Mouse (Mus musculus) layer of hippocampus, postnatal 10 days (tissue): ENCODE data around the gene Hmgcs2. TPM values are rescaled to one million over a fixed set of nuclear protein-coding genes. Genes with fewer than 3 reads are reported as not detected.
A peak's percentile ranks its signal among the peaks of the same experiment; 100 is the strongest.

Experiments
- DNase-seq, 2 experiments: peaks; one replicate each; pipeline ENCODE4 v3.0.0; 2021; ENCODE audit warnings: low spot score in 2 of 2
- total RNA-seq, 2 experiments: library from RNA; stranded (reverse); gene quantifications; 2 replicates each; pipeline ENCODE4 v1.2.3; 2021

The Hmgcs2 gene
- total RNA-seq, 2 experiments from 2014 or later, result 11.5 to 13.6 TPM

DNA sequence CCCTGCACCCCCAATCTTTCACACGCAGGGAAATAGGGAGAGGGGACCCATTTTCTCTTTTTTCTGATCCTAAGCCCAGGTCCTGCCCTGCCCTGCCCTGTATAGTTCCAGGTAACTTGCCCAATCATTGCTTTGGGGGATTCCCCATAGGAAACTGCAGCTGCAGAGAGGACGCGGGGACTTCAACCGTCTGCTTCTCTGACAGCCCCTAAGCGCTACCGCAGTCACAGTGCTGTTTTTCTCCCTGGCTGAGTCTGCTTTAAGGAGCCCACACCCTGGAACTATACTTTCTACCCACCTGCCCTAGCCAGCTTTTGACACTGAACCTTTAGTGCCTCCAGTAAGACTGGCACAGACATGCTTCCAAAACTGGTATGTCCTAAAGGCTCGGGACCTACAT lies 55.7 kb downstream of the Hmgcs2 start:
- DNase-seq, result no peak

GRCm38 (mm10) chr3:98336661-98337654 lies 56.7 kb downstream of the Hmgcs2 start:
- DNase-seq, result no peak

DNA sequence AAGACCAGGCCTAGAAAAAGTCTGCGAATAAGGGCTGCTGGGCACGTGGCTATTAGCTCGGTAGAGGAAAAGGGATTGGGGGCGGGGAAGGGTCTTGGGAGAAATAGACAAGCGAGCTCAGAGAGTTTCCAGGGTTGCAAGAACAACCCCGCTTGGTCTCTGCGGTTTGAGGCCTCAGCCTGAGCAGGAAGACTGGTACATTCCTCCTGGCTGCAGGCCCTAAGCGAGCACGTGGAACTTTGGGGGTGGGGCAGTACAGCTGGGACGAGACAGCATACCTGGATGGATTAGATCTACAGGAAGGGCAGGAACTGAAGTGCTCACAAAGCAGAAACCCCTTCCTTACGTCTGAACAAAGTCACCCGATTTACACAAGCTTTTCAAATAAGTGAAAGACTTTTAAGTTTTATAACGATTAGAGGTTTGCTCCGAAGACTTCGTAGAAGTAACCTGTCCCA lies 58.4 kb downstream of the Hmgcs2 start:
- peak; percentile 34 to 55 for DNase-seq

DNA sequence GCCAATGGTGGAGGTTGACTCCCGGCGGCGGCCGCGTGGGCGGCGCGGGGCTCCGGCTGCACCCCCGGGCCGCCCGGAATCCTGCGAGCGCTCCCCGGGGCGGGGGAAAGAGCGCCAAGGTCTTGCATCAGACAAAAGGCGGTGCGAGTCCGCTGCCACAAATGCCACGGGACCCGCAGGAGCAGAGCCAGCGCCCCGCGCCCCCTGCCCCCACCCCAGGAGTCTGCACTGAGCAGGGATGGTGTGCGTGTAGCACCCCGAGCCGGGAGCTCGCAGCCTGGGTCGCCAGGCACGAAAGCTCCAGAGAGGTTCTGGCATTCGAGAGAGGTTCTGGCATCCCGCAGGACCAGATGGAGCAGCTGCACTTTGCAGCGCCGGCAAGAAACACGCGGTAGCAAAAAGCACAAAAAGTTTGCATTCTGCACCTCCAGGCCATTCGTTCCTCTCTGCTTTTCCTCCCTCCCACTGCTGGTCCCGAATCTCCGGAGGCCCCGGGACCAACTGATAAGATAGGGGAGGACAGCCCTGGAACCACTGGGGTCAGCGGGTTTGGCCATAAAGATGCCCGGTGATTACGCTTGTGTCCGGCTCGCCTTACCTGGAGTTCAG lies 59.0 kb downstream of the Hmgcs2 start:
- peak; percentile 48 to 66 for DNase-seq

GRCm38 (mm10) chr3:98339706-98340109 lies 59.5 kb downstream of the Hmgcs2 start, which contains the start of gene Phgdh:
Phgdh (minus strand) TSS chr3:98339990.
- peak; percentile 61 to 68 for DNase-seq

DNA sequence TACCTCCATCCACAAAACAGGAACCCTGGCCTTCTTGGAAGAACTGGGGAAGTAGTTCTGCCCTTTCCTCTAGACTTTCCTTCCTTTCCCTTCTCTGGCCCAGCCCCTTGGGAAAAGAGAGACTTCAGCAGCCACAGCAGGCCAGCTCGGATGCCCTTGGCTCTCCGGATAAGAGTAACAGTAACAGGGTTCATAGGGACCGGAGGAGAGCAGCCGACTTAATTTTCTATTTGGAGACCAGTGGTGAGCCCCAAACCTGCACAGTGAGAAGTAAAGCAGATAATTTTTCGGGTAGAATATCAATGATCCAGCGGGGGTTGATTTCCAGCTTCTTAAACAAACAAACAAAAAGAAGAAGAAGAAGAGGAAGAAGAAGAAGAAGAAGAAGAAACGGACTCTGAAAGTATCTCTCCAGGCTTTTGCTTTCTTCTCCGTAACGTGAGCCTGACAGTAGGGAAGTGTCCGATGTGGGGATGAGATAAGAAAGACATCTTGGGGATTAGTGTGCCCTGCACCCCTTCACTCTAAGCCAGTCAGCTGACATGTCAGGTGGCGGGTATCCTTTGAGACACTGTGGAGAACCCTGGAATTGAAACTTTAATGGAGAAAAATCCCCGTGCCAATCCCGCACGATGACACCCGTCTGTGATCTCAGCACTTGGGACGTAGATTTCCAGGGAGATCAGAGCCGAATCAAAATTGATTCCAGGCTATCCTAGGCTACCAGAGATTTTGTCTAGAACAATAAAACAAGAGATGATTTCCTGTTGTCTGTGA lies 60.8 kb downstream of the Hmgcs2 start:
- no peak for DNase-seq

DNA sequence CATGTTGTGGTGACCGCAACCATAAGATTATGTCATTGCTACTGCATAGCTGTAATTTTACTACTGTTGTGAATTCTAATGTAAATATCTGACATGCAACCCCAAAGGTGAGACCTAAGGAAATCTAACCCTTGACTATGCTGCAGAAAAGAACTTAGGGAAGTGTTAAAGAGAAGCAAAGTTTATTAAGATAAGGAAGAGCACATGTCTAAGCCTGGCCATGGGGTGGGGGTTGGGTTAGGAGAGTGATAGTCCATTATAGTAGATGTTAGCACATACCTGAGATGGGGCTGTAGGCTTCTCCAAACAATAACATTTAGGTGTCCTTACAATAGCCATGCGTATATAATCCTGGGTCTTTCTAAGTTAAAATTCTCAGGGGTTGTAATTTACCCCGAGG lies 63.0 kb downstream of the Hmgcs2 start:
- no peak for DNase-seq

DNA sequence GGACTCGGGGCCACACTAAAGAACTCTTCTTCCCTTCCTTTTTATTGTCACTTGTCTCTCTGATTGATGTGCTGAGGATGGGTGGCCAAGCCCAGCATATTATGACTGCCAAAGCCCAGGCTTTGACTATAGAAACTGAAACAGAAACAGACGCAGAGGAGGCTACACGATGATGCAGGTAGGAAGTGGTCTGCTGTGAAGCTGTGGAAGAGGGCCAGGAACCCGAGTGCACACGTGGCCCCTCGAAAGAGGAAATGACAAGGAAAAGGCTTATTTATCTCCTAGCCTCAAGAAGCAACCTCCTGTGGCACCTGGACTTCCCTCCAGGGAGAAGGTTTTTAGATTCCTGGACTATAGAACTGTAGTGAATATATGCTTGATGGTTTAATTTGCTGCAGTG lies 67.9 kb downstream of the Hmgcs2 start:
- no peak for DNase-seq

DNA sequence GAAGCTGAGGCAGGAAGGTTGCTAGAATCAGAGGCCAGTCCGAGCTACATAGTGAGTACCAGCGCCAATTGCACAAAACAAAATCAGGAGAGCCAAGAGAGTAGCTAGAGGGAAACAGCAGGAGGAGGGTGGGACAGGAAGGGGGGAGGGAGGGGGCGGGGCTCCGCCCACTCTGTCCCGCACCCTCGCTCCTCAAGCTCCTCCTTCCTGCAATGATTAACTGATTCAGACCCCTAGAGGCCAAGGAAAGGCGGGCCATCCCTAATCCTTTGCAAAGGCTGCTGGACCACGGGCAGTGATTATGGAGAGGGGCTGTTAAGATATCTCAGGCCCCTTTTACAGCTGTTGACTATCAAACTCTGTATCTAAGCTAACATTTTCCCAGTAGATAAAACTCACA lies 68.5 kb downstream of the Hmgcs2 start:
- DNase-seq, result no peak

DNA sequence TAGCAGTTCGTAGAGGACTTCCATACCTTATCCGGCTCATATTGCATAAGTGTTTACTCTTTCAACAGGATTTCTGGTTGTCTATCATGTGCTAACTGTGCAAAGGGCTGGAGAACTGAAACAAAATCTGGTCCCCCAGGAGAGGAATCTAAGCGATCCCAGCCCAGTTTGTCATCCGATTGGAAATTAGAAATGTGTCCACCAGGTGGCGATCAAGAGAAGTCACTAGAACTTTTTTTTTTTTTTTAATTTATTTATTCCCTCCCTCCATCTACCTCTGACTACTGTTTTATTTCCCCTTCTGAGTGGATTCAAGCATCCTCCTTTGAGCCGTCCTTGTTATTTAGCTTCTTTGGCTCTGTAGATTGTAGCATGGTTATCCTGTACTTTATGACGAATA lies 73.7 kb downstream of the Hmgcs2 start:
- peak; percentile 83 to 84 for DNase-seq

DNA sequence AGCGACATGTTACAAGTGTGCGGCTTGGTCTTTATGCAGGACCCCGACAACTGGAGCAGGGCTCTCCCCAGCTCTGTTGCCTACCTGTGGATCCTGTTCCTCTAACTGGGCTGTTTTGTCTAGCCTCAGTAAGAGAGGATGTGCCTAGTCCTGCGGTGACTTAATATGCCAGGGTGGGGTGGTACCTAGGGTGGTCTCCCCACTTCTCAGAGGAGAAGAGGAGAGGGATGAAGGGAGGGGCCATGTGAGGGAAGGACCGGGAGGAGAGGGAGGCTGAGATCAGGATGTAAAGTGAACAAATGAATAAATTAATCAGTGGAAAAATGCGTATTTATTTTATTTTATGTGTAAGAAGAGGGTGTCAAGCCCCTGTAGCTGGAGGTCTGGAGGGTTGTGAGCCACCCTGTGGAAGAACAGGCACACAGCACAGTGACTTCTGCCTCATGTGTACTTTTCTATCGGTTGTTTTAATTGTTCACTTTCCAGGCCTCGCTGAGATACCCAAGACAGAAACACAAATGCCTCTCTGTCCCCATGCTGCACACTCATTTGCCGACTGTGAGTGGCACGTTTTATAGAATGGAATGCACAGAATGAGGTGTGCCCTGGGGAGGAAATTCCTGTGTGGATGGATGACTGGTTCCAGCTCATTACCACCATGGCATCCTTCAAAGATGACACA lies 75.2 kb downstream of the Hmgcs2 start:
- DNase-seq, result no peak

DNA sequence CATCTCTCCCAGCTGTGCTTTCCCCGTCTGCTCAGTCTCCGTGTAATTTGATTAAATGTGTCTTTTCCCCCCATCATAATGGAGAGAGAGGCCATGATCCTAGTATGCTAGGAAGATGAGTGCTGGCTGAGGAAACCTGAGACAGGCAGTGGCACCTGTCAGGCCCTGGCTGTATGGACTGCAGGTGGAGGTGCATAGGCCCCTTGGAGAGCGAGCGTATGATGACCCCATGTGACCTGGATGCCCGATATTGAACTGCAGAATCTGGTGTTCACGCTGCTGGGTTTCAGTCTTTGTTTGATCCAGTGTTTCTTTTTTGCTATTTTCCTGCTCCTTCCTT lies 75.8 kb downstream of the Hmgcs2 start:
- no peak for DNase-seq

DNA sequence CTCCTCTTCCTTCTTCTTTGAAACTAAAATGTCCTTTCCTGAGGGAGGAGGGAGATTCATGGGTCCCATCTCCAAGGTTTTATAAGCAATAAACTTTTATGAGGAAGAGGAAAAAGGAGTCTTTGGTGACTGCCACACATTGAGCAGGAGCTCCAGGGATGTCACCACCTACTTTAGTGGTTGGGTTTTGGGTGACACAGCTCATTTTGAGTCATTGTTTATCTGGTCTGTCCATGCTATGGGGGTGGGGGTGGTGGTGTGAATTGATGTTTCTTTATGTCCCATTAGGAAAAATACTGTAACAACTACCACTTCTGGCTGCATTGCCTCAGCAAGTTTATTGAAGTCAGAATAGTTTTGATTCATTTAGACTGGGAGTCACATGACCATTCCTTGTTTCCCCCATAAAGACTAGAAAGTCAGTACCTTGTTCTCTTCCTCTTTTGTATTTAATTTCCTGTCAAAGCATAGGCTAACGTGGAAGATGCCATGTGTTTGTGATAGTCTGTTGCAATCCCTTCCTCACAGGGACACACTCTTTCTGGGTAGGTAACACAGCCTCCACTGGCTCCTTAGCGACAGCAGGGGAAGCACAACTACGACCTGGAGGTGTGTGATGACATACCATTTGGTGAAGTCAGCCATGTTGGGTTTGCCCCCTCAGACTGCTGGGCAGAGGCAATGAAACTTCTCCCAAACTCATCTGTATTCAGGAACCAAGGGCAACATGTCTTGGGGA lies 76.6 kb downstream of the Hmgcs2 start:
- DNase-seq, result no peak

Other genes starting within 250 kb of the Hmgcs2 start
- gene Adam30, start 119.8 kb upstream of the Hmgcs2 start, total RNA-seq, result not detected
- not detected for gene Reg4, start 58.3 kb upstream of the Hmgcs2 start, total RNA-seq
- gene Phgdh, start 59.6 kb downstream of the Hmgcs2 start, total RNA-seq, result 10 to 100 TPM; 78.3 to 94.2 TPM
- 10 to 100 TPM; 29.6 to 31.3 TPM for gene Zfp697, start 102.0 kb downstream of the Hmgcs2 start, total RNA-seq
- not detected for gene Gm4450, start 176.7 kb downstream of the Hmgcs2 start, total RNA-seq
- gene Hsd3b4, start 230.1 kb downstream of the Hmgcs2 start, total RNA-seq, result not detected